Mouse (Mus musculus): ENCODE data around the gene 2210011C24Rik. TPM values are rescaled to one million over a fixed set of nuclear protein-coding genes. Genes with fewer than 3 reads are reported as not detected.
A peak's percentile ranks its signal among the peaks of the same experiment; 100 is the strongest.

Gene 2210011C24Rik
- polyA plus RNA-seq, 1 experiment from 2014 or later, result 0.13 TPM

GRCm38 (mm10) chr8:83976779-83977350 is 35.1 kb downstream of the 2210011C24Rik start:
- Histone ChIP-seq H3K4me3 (ENCODE audit: low read depth, low read length) (no peak overlapping the region), H3K4me2 (ENCODE audit: low read depth, low read length) (no peak overlapping the region), H3K27ac (ENCODE audit: low read length) (no peak overlapping the region), H3K9ac (ENCODE audit: low read depth, low read length) (no peak overlapping the region), H3K36me3 (ENCODE audit: control insufficient read depth, insufficient read depth) (peaks cover 7% of the 10 kb centered on the region), H3K27me3 (ENCODE audit: control insufficient read depth, insufficient read depth, low read depth, low read length) (no peaks in the 10 kb centered on the region), H3K9me3 (replicated peaks; ENCODE audit: control insufficient read depth, low read length) (no peaks in the 10 kb centered on the region), H3K4me1 (ENCODE audit: control insufficient read depth, low read depth, low read length) (peaks cover 31% of the 10 kb centered on the region)
- 80% methylated on average over 5 of the region's 5 CpGs for WGBS (ENCODE audit: insufficient replicate concordance)
- no peak for ATAC-seq (ENCODE audit: low read depth)

GRCm38 (mm10) chr8:83976101-83976630 is 35.8 kb downstream of the 2210011C24Rik start:
- ATAC-seq (ENCODE audit: low read depth), result no peak
- H3K27ac ChIP-seq (ENCODE audit: low read length), result no peak overlapping the region
- WGBS (ENCODE audit: insufficient replicate concordance), result 65% methylated on average over 4 of the region's 4 CpGs
- H3K9ac ChIP-seq (ENCODE audit: low read depth, low read length), result no peak overlapping the region
- H3K9me3 ChIP-seq (replicated peaks; ENCODE audit: control insufficient read depth, low read length), result no peaks in the 10 kb centered on the region
- H3K36me3 ChIP-seq (ENCODE audit: control insufficient read depth, insufficient read depth), result no peaks in the 10 kb centered on the region
- peaks cover 37% of the 10 kb centered on the region for H3K4me1 ChIP-seq (ENCODE audit: control insufficient read depth, low read depth, low read length)
- no peak overlapping the region for H3K4me3 ChIP-seq (ENCODE audit: low read depth, low read length)
- H3K27me3 ChIP-seq (ENCODE audit: control insufficient read depth, insufficient read depth, low read depth, low read length), result no peaks in the 10 kb centered on the region
- H3K4me2 ChIP-seq (ENCODE audit: low read depth, low read length), result no peak overlapping the region

- H3K4me1 ChIP-seq (ENCODE audit: control insufficient read depth, low read depth, low read length), result peaks cover 39% of the 10 kb centered on the region
- no peak for ATAC-seq (ENCODE audit: low read depth)
- no peak overlapping the region for H3K4me3 ChIP-seq (ENCODE audit: low read depth, low read length)
- H3K9me3 ChIP-seq (replicated peaks; ENCODE audit: control insufficient read depth, low read length), result no peaks in the 10 kb centered on the region
- H3K9ac ChIP-seq (ENCODE audit: low read depth, low read length), result no peak overlapping the region; the same call in 1 of the 2 replicates
- H3K36me3 ChIP-seq (ENCODE audit: control insufficient read depth, insufficient read depth), result peaks cover 5% of the 10 kb centered on the region
- no peak overlapping the region for H3K4me2 ChIP-seq (ENCODE audit: low read depth, low read length)
- no peak overlapping the region for H3K27ac ChIP-seq (ENCODE audit: low read length)
- WGBS (ENCODE audit: insufficient replicate concordance), result 80% methylated on average over 4 of the region's 4 CpGs
- no peaks in the 10 kb centered on the region for H3K27me3 ChIP-seq (ENCODE audit: control insufficient read depth, insufficient read depth, low read depth, low read length)
Measured at GRCm38 (mm10) chr8:83974521-83974920, 37.5 kb downstream of the 2210011C24Rik start.

- H3K9ac ChIP-seq (ENCODE audit: low read depth, low read length), result peak overlapping the region; percentile 90
- H3K4me3 ChIP-seq (ENCODE audit: low read depth, low read length), result peak overlapping the region; percentile 85
- no peaks in the 10 kb centered on the region for H3K9me3 ChIP-seq (replicated peaks; ENCODE audit: control insufficient read depth, low read length)
- 8% methylated on average over 35 of the region's 37 CpGs for WGBS (ENCODE audit: insufficient replicate concordance)
- peak; percentile 3; the same call in 1 of the 2 replicates for ATAC-seq (ENCODE audit: low read depth)
- H3K27ac ChIP-seq (ENCODE audit: low read length), result peak overlapping the region; percentile 40
- peak overlapping the region; percentile 96 for H3K4me2 ChIP-seq (ENCODE audit: low read depth, low read length)
- H3K27me3 ChIP-seq (ENCODE audit: control insufficient read depth, insufficient read depth, low read depth, low read length), result no peaks in the 10 kb centered on the region
- H3K36me3 ChIP-seq (ENCODE audit: control insufficient read depth, insufficient read depth), result peaks cover 16% of the 10 kb centered on the region
- peaks cover 39% of the 10 kb centered on the region for H3K4me1 ChIP-seq (ENCODE audit: control insufficient read depth, low read depth, low read length)
Measured at GRCm38 (mm10) chr8:83973161-83974031, 38.6 kb downstream of the 2210011C24Rik start.

GRCm38 (mm10) chr8:83972150-83973120 is 39.5 kb downstream of the 2210011C24Rik start, which contains the start of gene Prkaca:
Prkaca (plus strand) TSS chr8:83972993.
- ATAC-seq (ENCODE audit: low read depth), result peak; percentile 97
- H3K9me3 ChIP-seq (replicated peaks; ENCODE audit: control insufficient read depth, low read length), result no peaks in the 10 kb centered on the region
- H3K36me3 ChIP-seq (ENCODE audit: control insufficient read depth, insufficient read depth), result peaks cover 25% of the 10 kb centered on the region
- peak within 1 kb of the TSS; percentile 85 for H3K4me3 ChIP-seq (ENCODE audit: low read depth, low read length)
- H3K4me1 ChIP-seq (ENCODE audit: control insufficient read depth, low read depth, low read length), result peaks cover 34% of the 10 kb centered on the region
- H3K4me2 ChIP-seq (ENCODE audit: low read depth, low read length), result peak within 1 kb of the TSS; percentile 98
- peak within 1 kb of the TSS; percentile 90 for H3K9ac ChIP-seq (ENCODE audit: low read depth, low read length)
- H3K27ac ChIP-seq (ENCODE audit: low read length), result peak within 1 kb of the TSS; percentile 78
- WGBS (ENCODE audit: insufficient replicate concordance), result under 1% methylated on average over 82 of the region's 94 CpGs
- no peaks in the 10 kb centered on the region for H3K27me3 ChIP-seq (ENCODE audit: control insufficient read depth, insufficient read depth, low read depth, low read length)

GRCm38 (mm10) chr8:83971661-83972060 is 40.3 kb downstream of the 2210011C24Rik start:
- peak overlapping the region; percentile 98 for H3K4me2 ChIP-seq (ENCODE audit: low read depth, low read length)
- no peaks in the 10 kb centered on the region for H3K9me3 ChIP-seq (replicated peaks; ENCODE audit: control insufficient read depth, low read length)
- peak overlapping the region; percentile 74 for H3K9ac ChIP-seq (ENCODE audit: low read depth, low read length)
- H3K27me3 ChIP-seq (ENCODE audit: control insufficient read depth, insufficient read depth, low read depth, low read length), result no peaks in the 10 kb centered on the region
- 70% methylated on average over 6 of the region's 6 CpGs for WGBS (ENCODE audit: insufficient replicate concordance)
- H3K4me1 ChIP-seq (ENCODE audit: control insufficient read depth, low read depth, low read length), result peaks cover 28% of the 10 kb centered on the region
- ATAC-seq (ENCODE audit: low read depth), result no peak
- H3K4me3 ChIP-seq (ENCODE audit: low read depth, low read length), result peak overlapping the region; percentile 71
- H3K36me3 ChIP-seq (ENCODE audit: control insufficient read depth, insufficient read depth), result peaks cover 33% of the 10 kb centered on the region
- H3K27ac ChIP-seq (ENCODE audit: low read length), result peak overlapping the region; percentile 78

GRCm38 (mm10) chr8:83971121-83971520 is 40.9 kb downstream of the 2210011C24Rik start:
- Histone ChIP-seq H3K9ac (ENCODE audit: low read depth, low read length) (no peak overlapping the region), H3K4me1 (ENCODE audit: control insufficient read depth, low read depth, low read length) (peaks cover 28% of the 10 kb centered on the region), H3K9me3 (replicated peaks; ENCODE audit: control insufficient read depth, low read length) (no peaks in the 10 kb centered on the region), H3K27me3 (ENCODE audit: control insufficient read depth, insufficient read depth, low read depth, low read length) (no peaks in the 10 kb centered on the region), H3K4me2 (ENCODE audit: low read depth, low read length) (no peak overlapping the region), H3K4me3 (ENCODE audit: low read depth, low read length) (no peak overlapping the region), H3K27ac (ENCODE audit: low read length) (peak overlapping the region; percentile 0; the same call in 1 of the 2 replicates), H3K36me3 (ENCODE audit: control insufficient read depth, insufficient read depth) (peaks cover 34% of the 10 kb centered on the region)
- no peak for ATAC-seq (ENCODE audit: low read depth)
- 82% methylated on average over 4 of the region's 4 CpGs for WGBS (ENCODE audit: insufficient replicate concordance)

- Histone ChIP-seq H3K4me3 (ENCODE audit: low read depth, low read length) (no peak overlapping the region), H3K27me3 (ENCODE audit: control insufficient read depth, insufficient read depth, low read depth, low read length) (no peaks in the 10 kb centered on the region), H3K4me1 (ENCODE audit: control insufficient read depth, low read depth, low read length) (peaks cover 15% of the 10 kb centered on the region), H3K27ac (ENCODE audit: low read length) (no peak overlapping the region), H3K9ac (ENCODE audit: low read depth, low read length) (no peak overlapping the region), H3K9me3 (replicated peaks; ENCODE audit: control insufficient read depth, low read length) (no peaks in the 10 kb centered on the region), H3K36me3 (ENCODE audit: control insufficient read depth, insufficient read depth) (peaks cover 45% of the 10 kb centered on the region), H3K4me2 (ENCODE audit: low read depth, low read length) (no peak overlapping the region)
- ATAC-seq (ENCODE audit: low read depth), result no peak
- 87% methylated on average over 7 of the region's 7 CpGs for WGBS (ENCODE audit: insufficient replicate concordance)
Measured at GRCm38 (mm10) chr8:83967701-83968100, 44.3 kb downstream of the 2210011C24Rik start.

All from liver, embryonic 16.5 days (tissue).